In the genomic region with DNA sequence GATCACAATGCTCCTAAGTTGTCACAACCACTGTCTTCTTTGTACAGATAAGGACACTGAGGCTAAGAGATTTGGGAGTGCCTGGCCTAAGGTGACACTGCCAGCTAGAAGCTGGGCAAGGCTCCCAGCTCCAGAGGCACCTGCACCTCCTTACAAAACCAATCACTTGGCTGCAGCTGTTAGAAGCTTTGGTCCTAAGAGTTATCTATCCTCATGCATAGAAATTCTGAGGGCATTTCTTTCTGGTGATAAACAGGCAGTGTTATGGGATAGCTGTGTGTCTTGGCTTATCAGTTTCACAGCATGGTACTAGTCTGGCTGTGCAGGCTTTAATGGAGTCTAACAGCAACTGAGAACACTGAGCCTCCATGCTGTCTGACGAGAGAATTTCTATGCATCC, we compare ENCODE assay signal across 19 mouse cellular contexts.
DNase-seq lines count a peak whose midpoint lies in the region; ATAC-seq lines count a peak whose summit lies in the region.
"Had no signal": no experiment of that assay in that cellular context is flagged by ENCODE, and none has a peak within 500 bp of the region (broad histone marks: within the 10 kb centered on the region; RNA-seq: fewer than 3 reads in every experiment).

No protein-coding gene starts in this region.

- no peak overlapping the region for H3K4me3 ChIP-seq in kidney, embryonic 15.5 days (replicated peaks)
- H3K4me3 ChIP-seq in kidney, embryonic 14.5 days (ENCODE audit: low read length), result no peak overlapping the region
- no peak overlapping the region for H3K4me3 ChIP-seq in liver, embryonic 11.5 days (ENCODE audit: low read depth, low read length)
- H3K4me3 ChIP-seq in midbrain, embryonic 16.5 days (ENCODE audit: low read depth, low read length), result no peak overlapping the region
- H3K4me3 ChIP-seq: embryonic facial prominence, embryonic 12.5 days; heart, adult 2 months; limb, embryonic 15.5 days had no signal

- H3K27ac ChIP-seq in kidney, embryonic 15.5 days, result no peak overlapping the region
- no peak overlapping the region for H3K27ac ChIP-seq in kidney, embryonic 14.5 days (ENCODE audit: low read depth, low read length)
- H3K27ac ChIP-seq in liver, embryonic 11.5 days (ENCODE audit: low read depth, low read length), result peak overlapping the region; percentile 25; the same call in 1 of the 2 replicates
- H3K27ac ChIP-seq in midbrain, embryonic 16.5 days (ENCODE audit: low read length), result no peak overlapping the region
- H3K27ac ChIP-seq: embryonic facial prominence, embryonic 12.5 days; heart, adult 2 months; limb, embryonic 15.5 days had no signal

- peak; percentile 78; the same call in 1 of the 2 replicates for ATAC-seq in kidney, embryonic 15.5 days (replicated peaks; ENCODE audit: low FRiP score)
- no peak for ATAC-seq in kidney, embryonic 14.5 days (ENCODE audit: low FRiP score, low TSS enrichment)
- ATAC-seq in liver, embryonic 11.5 days (replicated peaks; ENCODE audit: low FRiP score), result peak; percentile 99
- peak; percentile 97 for ATAC-seq in megakaryocyte progenitor cell, adult 5-6 weeks (replicated peaks; ENCODE audit: poor library complexity)
- no peak for ATAC-seq in midbrain, embryonic 16.5 days
- ATAC-seq: forebrain, postnatal 0 days had no signal

- no peak overlapping the region for H3K4me2 ChIP-seq in kidney, embryonic 15.5 days
- H3K4me2 ChIP-seq in kidney, embryonic 14.5 days (replicated peaks; ENCODE audit: low read depth, low read length), result no peak overlapping the region
- H3K4me2 ChIP-seq in liver, embryonic 11.5 days, result 0 out of 2 replicates have a peak overlapping the region, but pooled peaks have one; percentile 9
- no peak overlapping the region for H3K4me2 ChIP-seq in midbrain, embryonic 16.5 days (ENCODE audit: low read length)
- H3K4me2 ChIP-seq: embryonic facial prominence, embryonic 12.5 days; limb, embryonic 15.5 days; midbrain, embryonic 11.5 days had no signal

- no peaks in the 10 kb centered on the region for H3K4me1 ChIP-seq in kidney, embryonic 15.5 days
- H3K4me1 ChIP-seq in kidney, embryonic 14.5 days (ENCODE audit: control insufficient read depth, insufficient read depth, low read length), result no peaks in the 10 kb centered on the region
- H3K4me1 ChIP-seq in liver, embryonic 11.5 days (replicated peaks; ENCODE audit: control insufficient read depth, insufficient read depth, low read length), result peaks cover 14% of the 10 kb centered on the region
- no peaks in the 10 kb centered on the region for H3K4me1 ChIP-seq in midbrain, embryonic 16.5 days (ENCODE audit: control insufficient read depth, insufficient read depth, low read length)

- H3K9me3 ChIP-seq in kidney, embryonic 15.5 days (replicated peaks), result no peaks in the 10 kb centered on the region
- no peaks in the 10 kb centered on the region for H3K9me3 ChIP-seq in kidney, embryonic 14.5 days (ENCODE audit: control insufficient read depth, low read length)
- H3K9me3 ChIP-seq in liver, embryonic 11.5 days (ENCODE audit: control insufficient read depth, low read length), result no peaks in the 10 kb centered on the region
- no peaks in the 10 kb centered on the region for H3K9me3 ChIP-seq in midbrain, embryonic 16.5 days (replicated peaks; ENCODE audit: control insufficient read depth, low read length, poor library complexity, severe bottlenecking)
- H3K9me3 ChIP-seq: embryonic facial prominence, embryonic 12.5 days; limb, embryonic 15.5 days had no signal

- H3K36me3 ChIP-seq in kidney, embryonic 15.5 days, result no peaks in the 10 kb centered on the region
- H3K36me3 ChIP-seq in kidney, embryonic 14.5 days (ENCODE audit: control insufficient read depth, insufficient read depth, low read length), result no peaks in the 10 kb centered on the region
- no peaks in the 10 kb centered on the region for H3K36me3 ChIP-seq in liver, embryonic 11.5 days (ENCODE audit: control insufficient read depth, insufficient read depth, low read length)
- no peaks in the 10 kb centered on the region for H3K36me3 ChIP-seq in midbrain, embryonic 16.5 days (ENCODE audit: control insufficient read depth, insufficient read depth, low read length)
- H3K36me3 ChIP-seq: embryonic facial prominence, embryonic 12.5 days; limb, embryonic 15.5 days had no signal

- 98% methylated on average over 1 of the region's 1 CpGs for WGBS in kidney, embryonic 15.5 days
- WGBS in kidney, embryonic 14.5 days, result 85% methylated on average over 1 of the region's 1 CpGs
- WGBS in liver, embryonic 11.5 days, result 44% methylated on average over 1 of the region's 1 CpGs
- 83% methylated on average over 1 of the region's 1 CpGs for WGBS in midbrain, embryonic 16.5 days

- H3K27me3 ChIP-seq in kidney, embryonic 15.5 days, result no peaks in the 10 kb centered on the region
- no peaks in the 10 kb centered on the region for H3K27me3 ChIP-seq in kidney, embryonic 14.5 days (ENCODE audit: control insufficient read depth, insufficient read depth, low read length)
- H3K27me3 ChIP-seq in liver, embryonic 11.5 days (replicated peaks; ENCODE audit: control insufficient read depth, insufficient read depth, low read length), result no peaks in the 10 kb centered on the region
- no peaks in the 10 kb centered on the region for H3K27me3 ChIP-seq in midbrain, embryonic 16.5 days (ENCODE audit: control insufficient read depth, insufficient read depth, low read depth, low read length)
- H3K27me3 ChIP-seq: embryonic facial prominence, embryonic 12.5 days; limb, embryonic 15.5 days had no signal

- DNase-seq in c-Kit-positive CD71-positive TER-119-negative erythroid progenitor cells, embryonic 14.5 days (ENCODE audit: low read depth), result peak; percentile 75
- no peak for DNase-seq in liver, embryonic 11.5 days (ENCODE audit: low spot score)
- no peak for DNase-seq in MN1 (ENCODE audit: low spot score)
- no peak for DNase-seq in right cerebral cortex, postnatal 25 days
- DNase-seq: B cell, adult 2 months; cerebellum, adult 11-12 months; cerebellum, postnatal 36 days; forebrain, postnatal 0 days; heart, adult 2 months; heart, postnatal 36 days; kidney, adult 9 months; lung, postnatal 14 days had no signal

- H3K9ac ChIP-seq in kidney, embryonic 15.5 days, result no peak overlapping the region
- H3K9ac ChIP-seq in kidney, embryonic 14.5 days (ENCODE audit: low read depth, low read length), result no peak overlapping the region
- no peak overlapping the region for H3K9ac ChIP-seq in liver, embryonic 11.5 days (ENCODE audit: low read depth, low read length)
- H3K9ac ChIP-seq in midbrain, embryonic 16.5 days (ENCODE audit: low read depth, low read length), result no peak overlapping the region
- H3K9ac ChIP-seq: embryonic facial prominence, embryonic 12.5 days; forebrain, postnatal 0 days; limb, embryonic 15.5 days had no signal

Comparison
In these comparisons a context has a peak if more than half of its experiments do, and no peak if none do; other contexts are left out.
1. ATAC-seq: peak in kidney, embryonic 15.5 days (single experiment), liver, embryonic 11.5 days (single experiment) and megakaryocyte progenitor cell, adult 5-6 weeks (single experiment); none in kidney, embryonic 14.5 days (single experiment) and midbrain, embryonic 16.5 days (single experiment).